Mouse (Mus musculus) liver, postnatal 0 days (tissue): ENCODE measurements at regions not wholly inside any gene's neighbourhood (a gene's known extent, or its start where the extent isn't known, plus 50 kb on each side); places are given as distances from the start of the nearest gene placed in this dataset.

ENCODE experiments used
- ATAC-seq: fragments of 200-750 bp; cut with Nextera tagmentation; 2 replicates; pipeline ENCODE4 v1.8.0; 2017; ENCODE audit warnings: mild to moderate bottlenecking, moderate library complexity
- DNase-seq: peaks from one replicate; pipeline ENCODE4 v3.0.0-alpha.2; 2016
- H3K27ac ChIP-seq: fragments of 300-500 bp; sonication (generic); 2 replicates; pipeline ENCODE4 v1.5.1; 2014; ENCODE audit warnings: antibody characterized with exemption, moderate library complexity, mild to moderate bottlenecking, low read depth
- H3K27me3 ChIP-seq: fragments of 300-500 bp; sonication (generic); 2 replicates; pipeline ENCODE4 v1.6.1; 2014; ENCODE audit warnings: low read length, control low read depth, mixed read lengths; ENCODE audit not compliant: insufficient read depth
- H3K36me3 ChIP-seq: fragments of 300-500 bp; sonication (generic); replicated peaks from 2 replicates; pipeline ENCODE4 v1.6.1; 2014; ENCODE audit warnings: mild to moderate bottlenecking, control low read depth, low read length, moderate library complexity, mixed read lengths; ENCODE audit not compliant: insufficient read depth
- H3K4me1 ChIP-seq: fragments of 300-500 bp; sonication (generic); 2 replicates; pipeline ENCODE4 v1.6.1; 2014; ENCODE audit warnings: antibody characterized with exemption, mild to moderate bottlenecking, control low read depth; ENCODE audit not compliant: insufficient read depth
- H3K4me2 ChIP-seq: fragments of 300-500 bp; sonication (generic); 2 replicates; pipeline ENCODE4 v1.6.1; 2014; ENCODE audit warnings: low read depth, mild to moderate bottlenecking, low read length, moderate library complexity, mixed read lengths
- H3K4me3 ChIP-seq: fragments of 300-500 bp; sonication (generic); 2 replicates; pipeline ENCODE4 v1.5.1; 2014; ENCODE audit warnings: low read depth, low read length
- H3K9ac ChIP-seq: fragments of 300-500 bp; sonication (generic); replicated peaks from 2 replicates; pipeline ENCODE4 v1.6.1; 2014; ENCODE audit warnings: mild to moderate bottlenecking, moderate library complexity
- H3K9me3 ChIP-seq: fragments of 300-500 bp; sonication (generic); 2 replicates; pipeline ENCODE4 v1.6.1; 2016; ENCODE audit warnings: mild to moderate bottlenecking, control low read depth, low read length, mixed read lengths
- CTCF ChIP-seq: sonication (generic); IDR thresholded peaks from 2 replicates; pipeline ENCODE4 v1.5.1; 2016; ENCODE audit warnings: antibody characterized with exemption, low read depth
- EP300 ChIP-seq: IDR thresholded peaks from 2 replicates; pipeline ENCODE4 v1.6.1; 2016; ENCODE audit warnings: antibody characterized with exemption, low read depth, mild to moderate bottlenecking
- WGBS: fragments of 180-500 bp; shearing (Covaris S2); extraction: QIAGEN DNeasy Blood & Tissue Kit; methylation state at CpG from one replicate; pipeline ENCODE4 v1.1.7; 2014; ENCODE audit not compliant: insufficient replicate concordance; 5-methylcytosine and 5-hydroxymethylcytosine counted together

GRCm38 (mm10) chr14:24854459-24854858 lies 367.5 kb downstream of the Rps24 start:
- DNase-seq (no peak), ATAC-seq (no peak)
- TF ChIP-seq EP300 (no peak), CTCF (no peak)
- H3K27me3 ChIP-seq: no peaks in the 10 kb centered on the region
- 37% methylated on average over 4 of the region's 4 CpGs for WGBS
- no peaks in the 10 kb centered on the region for H3K4me1 ChIP-seq
- no peaks in the 10 kb centered on the region for H3K9me3 ChIP-seq
- no peaks in the 10 kb centered on the region for H3K36me3 ChIP-seq
- no peak overlapping the region for H3K4me3 ChIP-seq
- no peak overlapping the region for H3K9ac ChIP-seq
- H3K27ac ChIP-seq: no peak overlapping the region
- no peak overlapping the region for H3K4me2 ChIP-seq

GRCm38 (mm10) chr14:24862171-24862570 lies 375.2 kb downstream of the Rps24 start:
- no peaks in the 10 kb centered on the region for H3K27me3 ChIP-seq
- no peaks in the 10 kb centered on the region for H3K9me3 ChIP-seq
- ATAC-seq: no peak
- TF ChIP-seq EP300 (no peak), CTCF (no peak)
- no peak overlapping the region for H3K27ac ChIP-seq
- no peak overlapping the region for H3K4me3 ChIP-seq
- H3K4me2 ChIP-seq: no peak overlapping the region
- no peaks in the 10 kb centered on the region for H3K4me1 ChIP-seq
- H3K36me3 ChIP-seq: no peaks in the 10 kb centered on the region
- no peak overlapping the region for H3K9ac ChIP-seq
- 77% methylated on average over 8 of the region's 8 CpGs for WGBS
- no peak for DNase-seq

DNA sequence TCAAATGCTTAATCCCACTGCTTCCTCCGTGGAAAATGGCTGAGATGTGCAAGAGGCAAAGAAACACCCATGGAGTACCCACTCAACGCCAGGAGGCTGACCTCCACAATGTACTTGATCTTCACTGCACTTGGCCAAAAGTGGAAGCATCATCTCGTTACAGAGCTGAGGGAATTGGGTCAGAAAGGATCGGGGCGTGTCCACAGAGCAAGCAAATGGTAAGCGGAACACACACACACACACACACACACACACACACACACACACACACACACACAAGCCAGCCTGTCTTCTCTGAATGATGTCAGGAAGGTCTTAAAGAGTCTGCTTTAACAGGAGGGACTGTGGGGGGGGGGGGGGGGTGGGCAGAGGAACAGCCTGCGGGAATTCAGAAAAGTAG lies 375.7 kb downstream of the Rps24 start:
- TF ChIP-seq CTCF: no peak
- no peak for TF ChIP-seq EP300
- H3K27me3 ChIP-seq: no peaks in the 10 kb centered on the region
- no peak overlapping the region for H3K4me3 ChIP-seq
- H3K4me2 ChIP-seq: no peak overlapping the region
- no peak for DNase-seq
- H3K36me3 ChIP-seq: no peaks in the 10 kb centered on the region
- H3K9ac ChIP-seq: no peak overlapping the region
- no peak for ATAC-seq
- no peaks in the 10 kb centered on the region for H3K4me1 ChIP-seq
- no peak overlapping the region for H3K27ac ChIP-seq
- 75% methylated on average over 7 of the region's 7 CpGs for WGBS
- H3K9me3 ChIP-seq: no peaks in the 10 kb centered on the region

GRCm38 (mm10) chr14:24863116-24863515 lies 376.2 kb downstream of the Rps24 start:
- H3K4me3 ChIP-seq: no peak overlapping the region
- H3K27me3 ChIP-seq: no peaks in the 10 kb centered on the region
- H3K9ac ChIP-seq: no peak overlapping the region
- no peak overlapping the region for H3K4me2 ChIP-seq
- H3K27ac ChIP-seq: no peak overlapping the region
- ATAC-seq (no peak), DNase-seq (no peak)
- TF ChIP-seq EP300 (no peak), CTCF (no peak)
- WGBS: 65% methylated on average over 8 of the region's 8 CpGs
- no peaks in the 10 kb centered on the region for H3K36me3 ChIP-seq
- no peaks in the 10 kb centered on the region for H3K9me3 ChIP-seq
- no peaks in the 10 kb centered on the region for H3K4me1 ChIP-seq

- no peak for ATAC-seq
- Histone ChIP-seq H3K27me3 (no peaks in the 10 kb centered on the region), H3K4me2 (no peak overlapping the region), H3K4me1 (no peaks in the 10 kb centered on the region), H3K36me3 (no peaks in the 10 kb centered on the region), H3K27ac (no peak overlapping the region), H3K4me3 (no peak overlapping the region), H3K9me3 (no peaks in the 10 kb centered on the region), H3K9ac (no peak overlapping the region)
- TF ChIP-seq CTCF: no peak
- TF ChIP-seq EP300: no peak
- no peak for DNase-seq
- WGBS: 72% methylated on average over 6 of the region's 6 CpGs
Observed at GRCm38 (mm10) chr14:24865579-24866230, 378.8 kb downstream of the Rps24 start.

DNA sequence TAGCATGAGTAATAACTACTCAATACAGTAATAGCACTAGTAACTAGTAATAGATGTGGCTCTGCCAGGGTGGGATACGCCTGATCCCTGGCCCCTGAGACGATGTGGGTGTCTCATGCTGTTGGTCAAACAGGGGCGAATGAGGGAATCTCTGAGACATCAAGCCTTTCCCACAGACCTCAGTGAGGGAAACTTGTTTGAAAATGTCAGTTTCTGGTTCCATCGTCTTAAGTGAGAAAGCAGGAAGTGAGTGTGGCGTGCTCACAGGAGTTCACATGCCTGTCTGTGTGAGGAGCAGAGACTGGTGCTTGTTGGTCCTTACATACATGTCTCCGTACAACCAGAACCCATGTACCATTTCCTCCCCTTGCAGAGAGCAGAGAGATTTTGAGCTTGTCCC lies 380.9 kb downstream of the Rps24 start:
- Histone ChIP-seq H3K4me1 (no peaks in the 10 kb centered on the region), H3K9me3 (no peaks in the 10 kb centered on the region), H3K36me3 (no peaks in the 10 kb centered on the region), H3K9ac (no peak overlapping the region), H3K27ac (no peak overlapping the region), H3K4me2 (no peak overlapping the region), H3K27me3 (no peaks in the 10 kb centered on the region), H3K4me3 (no peak overlapping the region)
- DNase-seq (no peak), ATAC-seq (no peak)
- TF ChIP-seq EP300: no peak
- TF ChIP-seq CTCF: no peak
- WGBS: 65% methylated on average over 6 of the region's 6 CpGs

DNA sequence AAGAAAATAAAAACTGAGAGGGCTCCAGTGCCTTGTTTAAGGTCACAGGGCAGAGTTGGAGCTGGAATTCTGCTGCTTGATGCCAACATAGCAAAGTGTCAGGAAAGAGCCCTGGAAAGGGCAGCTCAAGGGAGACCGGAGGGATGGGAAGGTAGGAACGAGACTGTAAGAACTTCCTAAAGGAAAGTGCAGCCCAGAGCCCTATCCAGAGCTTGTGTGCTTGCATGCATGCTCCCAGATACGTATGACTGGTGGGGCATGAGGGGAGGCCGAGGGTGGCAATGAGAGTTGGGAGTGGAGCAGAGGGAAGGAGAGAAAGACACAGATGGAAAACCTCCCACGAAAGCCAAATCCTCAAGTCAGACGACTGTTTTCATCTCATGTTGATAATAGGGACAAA lies 381.8 kb downstream of the Rps24 start:
- H3K4me1 ChIP-seq: no peaks in the 10 kb centered on the region
- 79% methylated on average over 6 of the region's 6 CpGs for WGBS
- DNase-seq (no peak), ATAC-seq (no peak)
- H3K36me3 ChIP-seq: no peaks in the 10 kb centered on the region
- H3K9ac ChIP-seq: no peak overlapping the region
- H3K27me3 ChIP-seq: no peaks in the 10 kb centered on the region
- no peak overlapping the region for H3K4me3 ChIP-seq
- H3K27ac ChIP-seq: no peak overlapping the region
- no peak overlapping the region for H3K4me2 ChIP-seq
- TF ChIP-seq CTCF (no peak), EP300 (no peak)
- H3K9me3 ChIP-seq: no peaks in the 10 kb centered on the region
